Mouse (Mus musculus): ENCODE results near the gene Olfr141.

Gene Olfr141

GRCm38 (mm10) chr2:86809918-86810317, at the start of gene Olfr141:
Gene Olfr141, minus strand, starts transcription at chr2:86810018.
- DNase-seq (ENCODE audit: extremely low read depth, low read depth): no peak

- DNase-seq (ENCODE audit: extremely low read depth, low read depth): no peak
Measured at GRCm38 (mm10) chr2:86851596-86851995, 41.8 kb upstream of the Olfr141 start, which contains the start of gene Olfr1095. Gene Olfr1095, minus strand, starts transcription at chr2:86851696.

DNA sequence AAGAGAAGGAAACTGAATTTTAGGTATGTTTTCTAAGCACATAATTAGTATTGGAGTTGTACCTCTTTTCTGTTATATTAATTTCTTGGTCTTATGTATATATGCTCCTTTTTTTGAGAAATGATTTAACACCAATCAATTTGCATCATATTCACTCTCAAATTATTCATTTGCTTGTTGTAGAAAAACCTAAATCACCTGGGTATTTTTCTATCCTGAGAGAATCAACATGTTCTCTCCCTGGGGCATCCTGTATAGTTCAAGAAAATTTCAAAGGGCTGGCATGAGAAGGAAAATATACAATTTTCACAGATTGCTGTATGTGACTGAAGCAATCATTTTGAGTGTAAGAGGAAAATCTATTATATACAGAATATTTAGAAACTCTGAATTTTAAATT, 14.5 kb upstream of the Olfr141 start, which contains the start of gene Olfr1094:
Gene Olfr1094 (plus strand): TSS at position 301 of the 400 bp plus-strand sequence.
- DNase-seq (ENCODE audit: extremely low read depth, low read depth): no peak

GRCm38 (mm10) chr2:86782179-86782578, 27.6 kb downstream of the Olfr141 start, which contains the start of gene Olfr1093:
Gene Olfr1093, plus strand, starts transcription at chr2:86782479.
- DNase-seq (ENCODE audit: extremely low read depth, low read depth): no peak

- DNase-seq (ENCODE audit: extremely low read depth, low read depth): no peak
Measured at GRCm38 (mm10) chr2:86761050-86761449, 48.8 kb downstream of the Olfr141 start.

DNA sequence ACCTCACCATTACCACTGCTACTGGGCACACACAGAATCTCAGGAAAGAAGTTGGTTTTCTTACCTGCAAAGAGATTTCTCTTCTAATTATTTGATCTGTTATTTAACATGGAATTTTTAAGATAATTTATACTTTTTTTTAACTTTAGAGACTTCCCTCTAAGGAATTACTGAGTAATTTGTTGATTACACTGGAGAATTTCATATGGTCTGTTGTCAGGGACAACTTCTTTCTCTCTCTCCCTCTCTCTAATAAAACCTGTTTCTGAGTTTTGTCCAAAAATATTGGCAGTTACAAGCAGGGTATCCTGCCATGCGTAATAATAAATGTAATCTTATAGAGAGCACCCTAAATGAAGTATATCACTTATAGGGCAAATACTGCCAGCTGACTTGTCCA, 50.9 kb downstream of the Olfr141 start, which contains the start of gene Olfr1090:
Gene Olfr1090 (minus strand): TSS at position 101 of the 400 bp plus-strand sequence.
- DNase-seq (ENCODE audit: extremely low read depth, low read depth): no peak
